Mouse (Mus musculus) thymus, adult 2 months (tissue): ENCODE data around the gene Prm1.

ENCODE experiments used
- CTCF ChIP-seq: fragments of 200-500 bp; IDR thresholded peaks from 2 replicates; pipeline ENCODE4 v1.5.1; 2012; ENCODE audit warnings: mild to moderate bottlenecking, control low read depth, low read length, moderate library complexity, borderline replicate concordance; ENCODE audit not compliant: control insufficient read depth, poor library complexity, insufficient read depth; ENCODE audit errors: extremely low read depth
- POLR2A ChIP-seq: fragments of 200-500 bp; IDR thresholded peaks from 2 replicates; pipeline ENCODE4 v1.6.1; 2012; ENCODE audit warnings: mild to moderate bottlenecking, low read length, control low read depth, moderate library complexity; ENCODE audit not compliant: control insufficient read depth, poor library complexity, insufficient read depth; ENCODE audit errors: extremely low read depth

DNA sequence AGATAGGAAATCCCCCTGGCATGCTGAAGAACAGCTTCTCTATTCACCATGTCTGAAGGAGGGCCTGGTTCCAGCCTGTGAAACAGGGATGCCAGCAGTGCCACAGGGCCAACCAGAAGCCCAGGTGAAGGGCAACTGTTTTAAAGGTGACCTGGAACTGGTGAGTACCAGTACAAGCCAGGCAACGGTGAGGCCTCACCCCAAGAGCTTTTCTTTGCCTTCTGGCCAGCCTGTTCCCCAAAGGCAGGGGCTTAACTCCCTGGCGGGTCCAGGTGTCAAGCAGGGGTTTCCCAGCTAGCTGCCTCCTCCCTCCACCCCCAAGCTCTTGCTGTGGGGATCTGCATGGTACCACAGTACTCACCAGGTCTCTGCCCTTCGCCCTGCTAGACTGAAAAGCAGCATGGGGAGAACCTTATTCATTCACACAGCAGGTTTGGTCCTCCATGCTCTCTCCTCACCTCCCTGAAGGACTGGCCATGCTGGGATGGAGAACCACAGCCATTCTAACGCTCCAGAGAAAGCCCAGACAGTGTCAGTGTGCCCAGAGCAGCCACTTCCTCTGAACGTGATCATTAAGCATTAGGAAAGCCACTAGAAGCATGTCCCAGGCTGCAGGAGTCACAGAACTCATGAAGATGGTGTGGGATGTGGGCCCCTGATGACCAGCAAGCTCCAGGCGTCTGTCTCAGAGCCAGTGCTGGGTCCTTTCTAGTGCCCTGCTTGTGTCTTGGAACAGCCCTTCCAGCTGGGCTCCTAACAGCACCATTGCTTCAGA lies 23.1 kb downstream of the Prm1 start:
- no peak for TF ChIP-seq CTCF
- TF ChIP-seq POLR2A: no peak
